Mouse (Mus musculus) embryonic facial prominence, embryonic 15.5 days (tissue): ENCODE data around the gene Exoc4. TPM values are rescaled to one million over a fixed set of nuclear protein-coding genes. Genes with fewer than 3 reads are reported as not detected.

Experiments used
- ATAC-seq: fragments of 200-750 bp; cut with Nextera tagmentation; 2 replicates; pipeline ENCODE4 v1.8.0; 2017; ENCODE audit warnings: low read depth, moderate TSS enrichment; ENCODE audit not compliant: insufficient number of reproducible peaks, low FRiP score, low TSS enrichment
- H3K27ac ChIP-seq: fragments of 300-500 bp; sonication (generic); replicated peaks from 2 replicates; pipeline ENCODE4 v1.5.1; 2015; ENCODE audit warnings: mild to moderate bottlenecking, inconsistent platforms
- H3K27me3 ChIP-seq: fragments of 300-500 bp; sonication (generic); 2 replicates; pipeline ENCODE4 v1.6.1; 2015; ENCODE audit warnings: inconsistent platforms
- H3K36me3 ChIP-seq: fragments of 300-500 bp; sonication (generic); 2 replicates; pipeline ENCODE4 v1.6.1; 2015; ENCODE audit warnings: mild to moderate bottlenecking, inconsistent platforms
- H3K4me1 ChIP-seq: fragments of 300-500 bp; sonication (generic); 2 replicates; pipeline ENCODE4 v1.6.1; 2015; ENCODE audit warnings: inconsistent platforms
- H3K4me2 ChIP-seq: fragments of 300-500 bp; sonication (generic); replicated peaks from 2 replicates; pipeline ENCODE4 v1.6.1; 2015; ENCODE audit warnings: mild to moderate bottlenecking, inconsistent platforms
- H3K4me3 ChIP-seq: fragments of 300-500 bp; sonication (generic); replicated peaks from 2 replicates; pipeline ENCODE4 v1.5.1; 2015; ENCODE audit warnings: mild to moderate bottlenecking, inconsistent platforms
- H3K9ac ChIP-seq: fragments of 300-500 bp; sonication (generic); 2 replicates; pipeline ENCODE4 v1.6.1; 2015; ENCODE audit warnings: inconsistent platforms
- H3K9me3 ChIP-seq: fragments of 300-500 bp; sonication (generic); replicated peaks from 2 replicates; pipeline ENCODE4 v1.6.1; 2016; ENCODE audit warnings: inconsistent platforms
- WGBS: fragments of 180-500 bp; shearing (Covaris S2); methylation state at CpG from one replicate; pipeline ENCODE4 v1.1.7; 2015; 5-methylcytosine and 5-hydroxymethylcytosine counted together
- polyA plus RNA-seq: library from polyadenylated mRNA; unstranded; fragments of >200 nt; fragmentation: Nextera tagmentation; extraction: Ambion mirVana; gene quantifications from 2 replicates; pipeline ENCODE4 v1.2.1, GENCODE M21; 2015

The Exoc4 gene
- polyA plus RNA-seq, 1 experiment from 2014 or later: 36.7 TPM

- Histone ChIP-seq H3K9me3 (no peaks in the 10 kb centered on the region), H3K4me3 (no peak overlapping the region), H3K4me1 (no peaks in the 10 kb centered on the region), H3K4me2 (no peak overlapping the region), H3K27ac (no peak overlapping the region), H3K27me3 (no peaks in the 10 kb centered on the region), H3K9ac (no peak overlapping the region), H3K36me3 (no peaks in the 10 kb centered on the region)
- 78% methylated on average over 2 of the region's 2 CpGs for WGBS
- ATAC-seq: no peak
Measured at GRCm38 (mm10) chr6:33722811-33723210, 473.9 kb downstream of the Exoc4 start.

DNA sequence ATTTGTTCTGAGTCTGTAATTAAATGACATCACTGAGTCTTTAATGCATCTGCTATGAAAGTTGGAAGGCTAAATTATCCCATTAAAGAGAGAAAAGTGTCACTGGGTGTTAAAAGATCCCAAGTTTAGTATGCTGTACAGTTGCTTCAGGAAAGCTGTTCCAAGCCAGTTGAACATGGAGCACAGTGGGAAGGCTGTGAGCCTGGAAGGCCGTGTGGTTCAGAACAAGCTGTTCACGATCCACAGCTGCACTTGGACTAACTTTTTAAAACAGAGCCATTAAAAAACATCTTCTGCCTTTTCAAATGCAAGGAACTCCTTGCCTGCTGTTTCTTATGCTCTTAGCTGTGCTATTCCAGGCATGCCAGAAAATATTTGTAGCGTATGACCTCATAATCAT lies 475.7 kb downstream of the Exoc4 start:
- ATAC-seq: no peak
- Histone ChIP-seq H3K9me3 (no peaks in the 10 kb centered on the region), H3K9ac (no peak overlapping the region), H3K4me2 (no peak overlapping the region), H3K27ac (no peak overlapping the region), H3K36me3 (no peaks in the 10 kb centered on the region), H3K27me3 (no peaks in the 10 kb centered on the region), H3K4me3 (no peak overlapping the region), H3K4me1 (no peaks in the 10 kb centered on the region)
- 69% methylated on average over 3 of the region's 3 CpGs for WGBS

DNA sequence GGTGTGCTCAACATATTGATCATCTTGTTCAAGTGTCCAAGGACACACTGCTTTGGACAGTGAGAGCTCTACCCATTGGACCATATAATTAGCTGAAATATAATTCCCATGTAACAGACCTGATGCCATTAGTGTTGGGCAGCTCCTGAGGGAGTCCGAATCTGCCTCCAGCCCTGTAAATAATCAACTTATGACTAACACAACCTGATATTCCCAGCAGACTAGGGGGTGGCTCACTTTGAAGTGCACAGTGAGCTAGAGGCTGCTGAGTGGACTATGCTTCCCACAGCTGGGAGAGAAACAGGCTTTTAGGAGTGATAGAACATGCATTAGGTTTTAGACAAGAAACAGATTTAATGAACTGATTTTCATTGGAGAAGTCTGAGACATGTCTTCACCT lies 478.4 kb downstream of the Exoc4 start:
- WGBS: 40% methylated on average over 1 of the region's 1 CpGs
- Histone ChIP-seq H3K4me1 (no peaks in the 10 kb centered on the region), H3K9me3 (no peaks in the 10 kb centered on the region), H3K9ac (no peak overlapping the region), H3K36me3 (no peaks in the 10 kb centered on the region), H3K4me3 (no peak overlapping the region), H3K27me3 (no peaks in the 10 kb centered on the region), H3K4me2 (no peak overlapping the region), H3K27ac (no peak overlapping the region)
- no peak for ATAC-seq

DNA sequence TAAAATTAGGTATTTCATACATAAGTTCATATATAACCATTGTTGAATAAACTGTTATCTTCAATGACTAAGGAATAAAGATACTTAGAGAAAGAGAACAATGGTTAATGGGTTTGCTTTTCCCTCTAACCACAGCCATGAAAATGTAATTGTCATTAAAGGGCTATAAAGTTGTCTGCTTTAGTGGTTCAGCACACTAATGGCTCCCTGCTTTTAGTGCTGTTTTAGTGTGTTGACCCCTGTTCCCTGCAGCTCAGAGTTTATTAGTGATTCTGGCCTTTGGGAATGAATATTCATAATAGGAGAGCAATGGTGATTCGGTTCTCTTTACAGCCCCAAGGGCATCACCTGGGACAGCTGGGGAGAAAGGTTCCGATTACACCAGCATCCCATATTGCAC lies 483.3 kb downstream of the Exoc4 start:
- H3K9me3 ChIP-seq: no peaks in the 10 kb centered on the region
- no peaks in the 10 kb centered on the region for H3K27me3 ChIP-seq
- no peaks in the 10 kb centered on the region for H3K36me3 ChIP-seq
- H3K4me1 ChIP-seq: no peaks in the 10 kb centered on the region
- no peak overlapping the region for H3K4me2 ChIP-seq
- H3K27ac ChIP-seq: no peak overlapping the region
- H3K4me3 ChIP-seq: no peak overlapping the region
- no peak for ATAC-seq
- WGBS: 58% methylated on average over 2 of the region's 2 CpGs
- H3K9ac ChIP-seq: no peak overlapping the region

- Histone ChIP-seq H3K27ac (no peak overlapping the region), H3K4me3 (no peak overlapping the region), H3K4me1 (no peaks in the 10 kb centered on the region), H3K36me3 (no peaks in the 10 kb centered on the region), H3K27me3 (no peaks in the 10 kb centered on the region), H3K9ac (no peak overlapping the region), H3K9me3 (no peaks in the 10 kb centered on the region), H3K4me2 (no peak overlapping the region)
- no peak for ATAC-seq
Measured at GRCm38 (mm10) chr6:33733602-33734001, 484.7 kb downstream of the Exoc4 start.

- H3K36me3 ChIP-seq: no peaks in the 10 kb centered on the region
- no peaks in the 10 kb centered on the region for H3K27me3 ChIP-seq
- WGBS: 86% methylated on average over 3 of the region's 3 CpGs
- no peak overlapping the region for H3K4me3 ChIP-seq
- no peak overlapping the region for H3K4me2 ChIP-seq
- ATAC-seq: no peak
- no peaks in the 10 kb centered on the region for H3K4me1 ChIP-seq
- no peak overlapping the region for H3K9ac ChIP-seq
- no peak overlapping the region for H3K27ac ChIP-seq
- no peaks in the 10 kb centered on the region for H3K9me3 ChIP-seq
Measured at GRCm38 (mm10) chr6:33734032-33734431, 485.1 kb downstream of the Exoc4 start.

GRCm38 (mm10) chr6:33738857-33739291 lies 490.0 kb downstream of the Exoc4 start:
- Histone ChIP-seq H3K27me3 (no peaks in the 10 kb centered on the region), H3K4me2 (no peak overlapping the region), H3K4me1 (no peaks in the 10 kb centered on the region), H3K4me3 (no peak overlapping the region), H3K27ac (no peak overlapping the region), H3K9me3 (0 out of 2 replicates have a peak, but pooled peaks cover 6% of the 10 kb centered on the region), H3K36me3 (no peaks in the 10 kb centered on the region), H3K9ac (no peak overlapping the region)
- 37% methylated on average over 3 of the region's 3 CpGs for WGBS
- no peak for ATAC-seq

DNA sequence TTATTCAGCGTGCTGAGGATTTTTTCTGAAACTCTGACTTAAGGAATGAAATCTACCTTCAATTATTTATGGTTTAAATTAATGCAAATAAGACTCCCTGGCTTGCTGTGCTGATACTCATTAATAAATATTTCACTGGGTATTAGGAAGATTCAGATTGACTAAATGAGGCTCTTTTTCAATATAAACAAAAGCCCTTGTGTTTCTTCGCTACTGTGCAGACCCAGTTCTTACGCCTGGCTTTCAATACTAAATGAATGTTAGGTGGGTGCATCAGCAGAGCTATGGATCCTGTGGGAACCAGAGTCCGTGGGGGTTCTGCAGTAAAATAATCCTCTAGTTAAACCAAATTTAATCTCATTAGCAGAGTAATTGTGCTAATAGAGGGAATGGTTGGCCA lies 490.4 kb downstream of the Exoc4 start:
- Histone ChIP-seq H3K4me1 (no peaks in the 10 kb centered on the region), H3K9me3 (0 out of 2 replicates have a peak, but pooled peaks cover 6% of the 10 kb centered on the region), H3K4me3 (no peak overlapping the region), H3K27ac (no peak overlapping the region), H3K36me3 (no peaks in the 10 kb centered on the region), H3K9ac (no peak overlapping the region), H3K27me3 (no peaks in the 10 kb centered on the region), H3K4me2 (no peak overlapping the region)
- WGBS: 74% methylated on average over 4 of the region's 4 CpGs
- no peak for ATAC-seq

DNA sequence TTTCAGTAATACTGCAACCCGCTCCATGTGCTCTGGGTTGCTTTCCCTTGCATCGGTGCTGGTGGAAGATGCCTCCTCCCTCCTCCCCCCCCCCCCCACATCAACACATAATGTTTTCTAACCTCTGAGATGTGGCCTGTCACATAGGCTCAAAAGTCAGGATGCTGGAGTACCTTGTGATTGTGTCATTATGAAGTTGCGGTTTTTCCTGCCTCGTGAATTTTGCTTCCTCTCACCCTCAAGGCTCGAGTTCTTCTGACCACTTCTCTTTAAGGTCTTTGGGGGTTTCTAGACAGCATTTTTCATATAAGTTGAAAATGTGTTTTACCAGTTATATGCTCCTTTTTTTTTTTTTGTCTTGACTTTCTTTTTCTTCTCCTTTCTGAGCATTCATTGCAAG lies 507.1 kb downstream of the Exoc4 start:
- Histone ChIP-seq H3K9me3 (no peaks in the 10 kb centered on the region), H3K27ac (no peak overlapping the region), H3K4me2 (no peak overlapping the region), H3K4me3 (no peak overlapping the region), H3K27me3 (no peaks in the 10 kb centered on the region), H3K36me3 (no peaks in the 10 kb centered on the region), H3K9ac (no peak overlapping the region), H3K4me1 (no peaks in the 10 kb centered on the region)
- ATAC-seq: no peak
- WGBS: 80% methylated on average over 5 of the region's 5 CpGs

DNA sequence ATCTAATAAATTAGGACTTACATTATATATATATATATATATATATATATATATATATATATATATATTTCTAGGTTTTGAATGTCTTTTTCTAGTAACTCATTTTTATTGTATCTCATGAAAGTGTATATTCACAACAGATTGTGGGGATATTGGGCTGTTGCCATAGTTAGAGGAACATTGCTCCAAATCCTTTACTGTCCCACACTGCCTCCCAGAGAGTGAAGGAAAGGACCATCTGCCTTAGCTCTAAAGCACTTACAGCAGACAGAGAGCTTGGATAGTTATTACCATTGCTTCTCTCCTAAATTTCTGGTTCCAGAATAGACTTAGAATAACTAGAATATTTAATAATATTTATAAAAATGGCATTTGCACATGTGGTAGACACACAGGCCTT lies 512.7 kb downstream of the Exoc4 start:
- Histone ChIP-seq H3K9ac (no peak overlapping the region), H3K9me3 (no peaks in the 10 kb centered on the region)
- no peak for ATAC-seq

DNA sequence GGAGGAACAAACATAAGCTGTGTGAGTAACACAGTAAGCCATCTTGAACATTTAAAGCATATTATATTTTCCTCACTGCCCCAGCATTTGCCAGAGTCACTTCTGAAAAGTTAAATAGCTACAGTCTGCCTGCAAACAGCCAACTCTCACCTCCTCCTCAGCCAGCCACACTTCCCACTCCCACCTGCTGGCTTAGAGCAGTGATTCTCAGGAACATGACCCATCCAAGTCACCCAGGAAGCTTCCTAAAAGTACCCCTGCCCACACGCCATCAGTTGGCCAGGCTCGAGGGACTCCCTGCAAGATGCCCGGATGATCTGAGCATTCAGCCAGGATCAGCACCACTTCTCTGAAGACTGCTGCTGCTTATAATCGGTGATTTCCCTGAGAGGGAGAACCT lies 514.4 kb downstream of the Exoc4 start:
- H3K4me2 ChIP-seq: no peak overlapping the region

More for the DNA sequence above, 512.7 kb downstream of the Exoc4 start:
- Histone ChIP-seq H3K4me2 (no peak overlapping the region), H3K4me1 (no peaks in the 10 kb centered on the region), H3K27ac (no peak overlapping the region), H3K27me3 (no peaks in the 10 kb centered on the region), H3K4me3 (no peak overlapping the region), H3K36me3 (no peaks in the 10 kb centered on the region)

GRCm38 (mm10) chr6:33763970-33764369 lies 515.1 kb downstream of the Exoc4 start:
- Histone ChIP-seq H3K27me3 (no peaks in the 10 kb centered on the region), H3K9me3 (no peaks in the 10 kb centered on the region), H3K4me1 (no peaks in the 10 kb centered on the region), H3K36me3 (no peaks in the 10 kb centered on the region), H3K27ac (no peak overlapping the region), H3K4me3 (no peak overlapping the region), H3K4me2 (no peak overlapping the region), H3K9ac (no peak overlapping the region)
- ATAC-seq: no peak
- 43% methylated on average over 3 of the region's 3 CpGs for WGBS

More for the DNA sequence above, 514.4 kb downstream of the Exoc4 start:
- no peaks in the 10 kb centered on the region for H3K27me3 ChIP-seq
- H3K36me3 ChIP-seq: no peaks in the 10 kb centered on the region
- no peak overlapping the region for H3K27ac ChIP-seq
- 75% methylated on average over 4 of the region's 4 CpGs for WGBS
- no peaks in the 10 kb centered on the region for H3K9me3 ChIP-seq
- H3K4me3 ChIP-seq: no peak overlapping the region
- no peak for ATAC-seq
- no peak overlapping the region for H3K9ac ChIP-seq
- H3K4me1 ChIP-seq: no peaks in the 10 kb centered on the region
